Mouse (Mus musculus) layer of hippocampus, adult 11-12 months (tissue): ENCODE measurements at regions not wholly inside any gene's neighbourhood (a gene's known extent, or its start where the extent isn't known, plus 50 kb on each side); places are given as distances from the start of the nearest gene placed in this dataset.
A peak's percentile ranks its signal among the peaks of the same experiment; 100 is the strongest.

Experiments
- DNase-seq: peaks from one replicate; pipeline ENCODE4 v3.0.0; 2022; ENCODE audit warnings: low spot score

GRCm38 (mm10) chrX:117559063-117559462, 544.5 kb downstream of the H2afb1 start:
- peak; percentile 25 for DNase-seq
